Mouse (Mus musculus) neural tube, embryonic 10.5 days (tissue): Measurements from ENCODE around the gene Cphx3.
"Not testable (repeated sequence)": the region's sequence is repeated elsewhere in the genome, so short reads cannot be mapped to it uniquely, and the experiment has no call there.

ENCODE experiments used
- DNase-seq: peaks from one replicate; pipeline ENCODE4 v3.0.0-alpha.2; 2017; ENCODE audit warnings: low spot score; ENCODE audit errors: extremely low spot score

Gene Cphx3

DNA sequence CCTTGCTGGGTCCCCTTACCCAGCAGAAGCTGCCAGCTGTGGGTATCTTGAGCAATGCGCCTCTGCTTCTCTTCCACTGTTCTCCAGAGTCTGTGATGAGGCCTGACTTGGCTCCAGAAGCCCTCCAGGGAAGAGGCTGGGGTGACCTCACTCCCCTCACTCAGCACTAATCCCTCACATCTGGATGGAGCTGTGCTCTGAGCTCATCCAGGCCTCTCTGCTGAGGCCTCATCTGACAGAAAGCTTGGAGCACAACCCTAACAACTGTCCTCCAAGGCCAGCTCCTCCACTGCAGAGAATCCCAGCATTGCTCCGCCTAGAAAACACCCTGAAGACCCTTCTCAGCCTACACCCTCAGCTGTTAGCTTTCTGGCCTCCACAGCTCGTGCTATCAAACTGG, 91.9 kb downstream of the Cphx3 start:
- not testable (repeated sequence) for DNase-seq

DNA sequence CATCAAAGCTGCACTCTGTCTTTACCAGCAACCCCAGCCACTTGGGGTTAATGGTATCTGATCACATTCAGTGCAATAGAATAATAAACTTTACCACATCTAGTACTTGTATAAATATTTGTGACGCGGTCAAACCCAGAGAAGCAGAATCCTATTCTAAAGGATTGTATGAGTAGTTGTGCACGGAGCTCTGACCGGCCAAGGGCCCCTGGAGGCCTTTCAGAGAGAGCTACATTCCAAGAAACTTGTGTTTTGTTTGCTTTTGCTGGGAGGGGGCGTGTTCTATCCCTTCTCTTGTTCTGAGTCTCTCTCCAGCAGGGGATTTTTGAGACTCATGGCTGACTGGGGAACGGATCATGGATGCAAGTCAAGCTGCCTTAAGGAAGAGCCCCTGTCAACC, 92.9 kb downstream of the Cphx3 start:
- DNase-seq, result not testable (repeated sequence)

DNA sequence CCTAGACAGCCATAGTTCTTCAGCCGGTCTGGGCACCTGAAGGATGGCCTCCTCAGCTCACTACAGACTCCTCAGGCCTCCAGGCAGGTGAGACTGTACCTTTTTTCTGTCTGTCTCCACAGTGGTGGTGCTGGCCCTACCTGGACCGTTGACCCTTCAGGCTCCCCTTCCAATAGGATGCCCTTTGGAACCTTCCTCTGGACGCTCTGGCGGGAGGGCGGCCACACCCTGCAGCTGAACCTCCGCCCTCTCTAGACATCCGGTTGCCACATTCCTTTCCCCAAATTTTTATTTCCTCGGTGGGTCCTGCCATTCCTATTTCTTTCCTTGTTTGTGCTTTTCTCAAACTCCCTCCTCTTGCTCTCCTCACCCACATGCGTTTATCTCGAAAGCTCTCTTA, 99.6 kb downstream of the Cphx3 start:
- not testable (repeated sequence) for DNase-seq

- not testable (repeated sequence) for DNase-seq
These were observed 100.3 kb downstream of the Cphx3 start, which contains the start of gene Plac9b for GRCm38 (mm10) chr14:26182380-26182779. Plac9b (minus strand) TSS chr14:26182480.

- DNase-seq, result not testable (repeated sequence)
These were observed 104.5 kb downstream of the Cphx3 start for GRCm38 (mm10) chr14:26186638-26187037.

- DNase-seq, result not testable (repeated sequence)
These were observed 106.3 kb downstream of the Cphx3 start for GRCm38 (mm10) chr14:26188361-26188760.

DNA sequence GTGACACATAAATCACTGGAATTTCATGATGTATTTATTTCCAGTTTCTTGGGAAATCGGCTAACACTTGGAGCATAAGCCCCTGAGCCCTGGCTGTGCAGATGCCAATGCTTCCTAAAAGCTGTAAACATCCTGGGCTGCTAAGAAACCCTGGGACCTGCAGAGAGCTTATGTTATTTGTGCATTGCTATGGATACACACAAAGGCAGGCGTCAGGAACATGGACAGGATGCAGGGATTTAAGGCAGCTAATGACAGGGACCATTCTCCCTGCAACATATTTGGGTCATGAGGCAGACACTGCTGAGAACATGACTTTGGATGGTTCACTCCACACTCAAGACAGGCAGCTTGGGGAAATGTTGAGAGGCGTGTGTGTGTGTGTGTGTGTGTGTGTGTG, 115.8 kb downstream of the Cphx3 start:
- not testable (repeated sequence) for DNase-seq

DNA sequence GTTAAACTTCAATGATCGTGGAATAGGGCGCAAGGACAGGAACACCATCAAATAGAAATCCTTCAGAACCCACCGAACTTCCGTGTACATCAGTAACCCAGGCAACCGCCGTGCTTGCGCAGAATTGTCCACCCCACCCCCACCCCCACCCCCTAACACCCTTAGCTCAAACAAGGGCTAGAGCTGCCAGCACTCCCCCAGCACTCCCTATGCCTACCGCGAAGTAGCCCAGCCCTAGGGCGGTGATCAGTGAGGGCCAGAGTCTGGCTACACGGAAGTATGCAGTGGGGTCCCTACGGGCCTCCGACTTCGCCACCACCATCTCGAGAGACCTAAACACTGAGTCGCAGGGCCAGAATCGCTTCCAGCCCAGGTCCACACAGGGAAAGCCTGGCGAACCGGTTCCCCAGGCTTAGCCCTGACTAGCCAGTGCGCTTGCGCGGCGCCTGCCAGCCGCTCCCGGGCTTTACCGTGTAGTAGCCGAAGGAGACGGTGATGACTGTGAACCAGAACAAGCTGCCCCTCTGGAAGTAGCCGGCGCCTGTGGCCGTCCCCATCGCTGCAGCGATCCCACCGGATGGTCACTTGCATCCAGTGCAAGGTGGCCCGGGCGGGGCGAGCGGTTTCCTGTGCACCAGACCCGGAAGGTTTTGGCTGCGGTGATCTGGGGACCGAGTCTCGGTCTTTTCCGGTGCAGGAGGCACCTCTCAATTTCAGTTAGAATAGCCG, 124.3 kb downstream of the Cphx3 start:
- DNase-seq, result not testable (repeated sequence)

DNA sequence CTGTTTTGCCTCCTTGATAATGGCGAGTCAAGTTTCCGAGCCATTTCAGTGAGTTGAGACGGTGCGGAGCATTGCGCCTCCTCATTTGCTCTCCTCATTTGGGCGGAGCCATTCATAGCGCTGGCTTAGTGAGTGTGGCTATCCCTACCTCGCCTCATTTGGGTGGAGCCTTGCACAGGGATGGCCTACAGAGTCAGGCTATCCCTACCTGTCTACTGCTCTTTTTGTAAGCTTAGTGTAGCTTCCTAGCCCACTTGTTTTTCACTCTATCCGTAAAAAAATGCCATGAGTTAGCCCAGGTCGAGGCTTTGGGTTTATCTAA, 124.8 kb downstream of the Cphx3 start, which contains the start of gene Tmem254b:
TSS of gene Tmem254b (minus strand) at position 116 of the 322 bp plus-strand sequence.
- not testable (repeated sequence) for DNase-seq

DNA sequence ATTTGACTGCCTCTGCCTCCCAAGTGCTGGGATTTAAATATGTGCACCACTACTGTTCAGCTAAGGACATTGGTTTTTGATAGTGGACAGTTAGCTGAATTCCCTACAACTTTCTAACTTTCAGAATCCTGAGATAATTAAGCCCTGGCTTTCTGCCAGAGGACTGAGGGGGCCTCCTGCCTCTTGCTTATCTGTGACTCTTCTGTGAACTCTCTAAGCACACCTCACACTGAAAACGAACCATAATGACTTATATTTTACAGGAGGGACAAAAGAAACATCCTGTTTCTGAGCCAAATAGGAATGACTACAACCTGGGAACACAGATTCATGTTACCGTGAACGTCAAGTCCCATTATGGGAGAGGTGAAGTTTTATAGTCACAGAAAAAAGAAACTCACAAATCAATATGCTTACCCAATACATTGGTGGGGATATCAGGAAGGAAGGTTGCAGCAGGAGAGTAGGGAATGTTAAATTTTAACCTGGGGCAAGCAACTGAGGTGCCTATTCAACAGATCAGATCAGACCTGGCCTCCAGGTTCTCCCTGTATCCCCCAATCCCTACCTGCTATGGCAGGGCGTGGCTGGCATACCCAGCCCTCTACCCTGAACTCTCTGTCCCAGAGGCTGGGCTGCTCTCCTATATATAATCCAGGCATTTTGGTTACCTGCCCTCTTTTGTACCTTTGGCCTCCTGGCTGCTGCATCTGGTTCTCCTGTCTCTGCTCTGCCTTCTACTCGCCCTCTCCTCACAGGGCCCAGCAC, 134.3 kb downstream of the Cphx3 start:
- not testable (repeated sequence) for DNase-seq

GRCm38 (mm10) chr14:26237183-26237582, 155.1 kb downstream of the Cphx3 start:
- DNase-seq, result not testable (repeated sequence)

DNA sequence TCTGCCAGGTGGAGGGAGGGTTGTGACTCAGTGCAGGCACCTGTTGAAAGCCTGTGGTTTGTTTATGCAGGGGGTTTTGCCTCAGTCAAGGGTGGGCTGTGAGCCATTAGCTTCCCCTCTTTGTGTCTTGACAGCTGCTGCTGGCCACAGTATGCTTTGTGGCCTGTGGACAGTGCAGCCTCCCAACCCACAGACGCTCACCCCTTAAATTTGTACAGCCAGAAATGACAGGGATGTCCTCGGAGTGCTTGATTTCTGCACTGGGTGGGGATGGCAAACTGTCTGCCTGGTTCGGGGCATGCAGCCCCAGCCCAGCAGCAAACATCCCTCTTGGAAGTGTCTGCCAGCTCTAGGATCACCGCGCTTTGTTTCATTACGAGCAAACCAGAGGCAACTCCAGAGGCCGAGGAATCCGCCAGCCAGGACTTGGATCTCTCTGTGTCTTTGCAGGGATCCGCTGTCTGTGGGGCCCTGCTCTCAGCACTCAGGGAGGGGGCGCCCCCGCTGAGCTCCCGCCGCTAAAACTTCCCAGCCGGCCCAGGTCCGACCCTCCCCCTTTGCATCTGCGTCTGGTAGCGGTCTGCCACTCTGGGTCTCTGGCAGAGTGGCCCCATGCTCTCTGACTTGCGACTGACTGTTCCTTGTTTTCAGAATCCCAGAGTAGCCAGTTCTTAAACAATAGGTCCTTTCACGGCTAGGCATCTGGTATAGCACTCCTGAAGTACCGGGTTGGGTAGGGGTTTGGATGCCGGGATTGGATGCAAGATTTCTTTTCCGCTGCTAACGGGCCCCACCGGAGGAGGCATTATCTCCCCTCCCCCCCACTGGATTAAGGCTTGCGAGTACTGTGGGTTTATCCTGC, 175.9 kb downstream of the Cphx3 start, which contains the start of gene Duxbl3:
TSS of gene Duxbl3 (plus strand) at position 207 of the 862 bp plus-strand sequence.
- not testable (repeated sequence) for DNase-seq

GRCm38 (mm10) chr14:26258729-26259128, 176.6 kb downstream of the Cphx3 start:
- DNase-seq, result not testable (repeated sequence)
